Mouse (Mus musculus): ENCODE data around the gene Lrriq4.

Gene Lrriq4

GRCm38 (mm10) chr3:30644207-30644606, at the start of gene Lrriq4:
Gene Lrriq4, plus strand, starts transcription at chr3:30644507.
- in situ Hi-C loops (cut with MboI), result no loop called here

GRCm38 (mm10) chr3:30595111-30595832, 49.0 kb upstream of the Lrriq4 start:
- in situ Hi-C loops (cut with MboI), result loop anchor here (10.0 kb wide), 2 partner anchors 200 to 380 kb away; partner anchors contain the start of gene Sec62

GRCm38 (mm10) chr3:30597271-30597670, 47.0 kb upstream of the Lrriq4 start:
- in situ Hi-C loops (cut with MboI), result loop anchor here (10.0 kb wide), 2 partner anchors 198 to 378 kb away; partner anchors contain the start of gene Sec62

- in situ Hi-C loops (cut with MboI), result loop anchor here (10.0 to 25.0 kb wide), 3 partner anchors 195 to 537 kb away; partner anchors contain the start of genes Cldn11 and Sec62
Measured at GRCm38 (mm10) chr3:30599711-30600545, 44.4 kb upstream of the Lrriq4 start, which contains the start of gene Actrt3. Gene Actrt3, minus strand, starts transcription at chr3:30599939.

GRCm38 (mm10) chr3:30600717-30601116, 43.6 kb upstream of the Lrriq4 start:
- in situ Hi-C loops (cut with MboI), result loop anchor here (25.0 kb wide), 1 partner anchor 537 kb away; the partner anchor contains the start of gene Cldn11

- in situ Hi-C loops (cut with MboI), result loop anchor here (25.0 kb wide), 1 partner anchor 536 kb away; the partner anchor contains the start of gene Cldn11
Measured at GRCm38 (mm10) chr3:30601175-30601574, 43.1 kb upstream of the Lrriq4 start.

- in situ Hi-C loops (cut with MboI), result loop anchor here (25.0 kb wide), 1 partner anchor 536 kb away; the partner anchor contains the start of gene Cldn11
Measured at GRCm38 (mm10) chr3:30601610-30602064, 42.7 kb upstream of the Lrriq4 start.

GRCm38 (mm10) chr3:30602065-30602739, 42.1 kb upstream of the Lrriq4 start, which contains the start of gene Mynn:
Gene Mynn, plus strand, starts transcription at chr3:30602065.
- in situ Hi-C loops (cut with MboI), result loop anchor here (25.0 kb wide), 1 partner anchor 535 kb away; the partner anchor contains the start of gene Cldn11

GRCm38 (mm10) chr3:30602740-30603098, 41.6 kb upstream of the Lrriq4 start:
- in situ Hi-C loops (cut with MboI), result loop anchor here (25.0 kb wide), 1 partner anchor 535 kb away; the partner anchor contains the start of gene Cldn11

GRCm38 (mm10) chr3:30603256-30603655, 41.1 kb upstream of the Lrriq4 start:
- in situ Hi-C loops (cut with MboI), result loop anchor here (25.0 kb wide), 1 partner anchor 534 kb away; the partner anchor contains the start of gene Cldn11

- in situ Hi-C loops (cut with MboI), result loop anchor here (25.0 kb wide), 1 partner anchor 528 kb away; the partner anchor contains the start of gene Cldn11
Measured at GRCm38 (mm10) chr3:30608999-30609398, 35.3 kb upstream of the Lrriq4 start.

GRCm38 (mm10) chr3:30610930-30611329, 33.4 kb upstream of the Lrriq4 start:
- in situ Hi-C loops (cut with MboI), result loop anchor here (25.0 kb wide), 1 partner anchor 526 kb away; the partner anchor contains the start of gene Cldn11

GRCm38 (mm10) chr3:30620132-30620531, 24.2 kb upstream of the Lrriq4 start:
- in situ Hi-C loops (cut with MboI), result loop anchor here (25.0 kb wide), 1 partner anchor 517 kb away; the partner anchor contains the start of gene Cldn11

GRCm38 (mm10) chr3:30633681-30634080, 10.6 kb upstream of the Lrriq4 start:
- in situ Hi-C loops (cut with MboI), result no loop called here

GRCm38 (mm10) chr3:30635629-30636028, 8.7 kb upstream of the Lrriq4 start:
- in situ Hi-C loops (cut with MboI), result no loop called here

GRCm38 (mm10) chr3:30646761-30647160, 2.5 kb downstream of the Lrriq4 start:
- in situ Hi-C loops (cut with MboI), result no loop called here

GRCm38 (mm10) chr3:30647440-30648090, 3.3 kb downstream of the Lrriq4 start, which contains the start of gene Lrrc34:
Gene Lrrc34, minus strand, starts transcription at chr3:30647869.
- in situ Hi-C loops (cut with MboI), result no loop called here

- in situ Hi-C loops (cut with MboI), result no loop called here
Measured at GRCm38 (mm10) chr3:30648466-30648865, 4.2 kb downstream of the Lrriq4 start.

GRCm38 (mm10) chr3:30650062-30650841, 5.9 kb downstream of the Lrriq4 start:
- in situ Hi-C loops (cut with MboI), result no loop called here

- in situ Hi-C loops (cut with MboI), result no loop called here
Measured at GRCm38 (mm10) chr3:30655937-30656336, 11.6 kb downstream of the Lrriq4 start.
